Mouse (Mus musculus): ENCODE measurements around the gene Ece2. TPM values are rescaled to one million over a fixed set of nuclear protein-coding genes. Genes with fewer than 3 reads are reported as not detected.

Gene Ece2
- polyA plus RNA-seq, 1 experiment from 2014 or later = 0.39 TPM

DNA sequence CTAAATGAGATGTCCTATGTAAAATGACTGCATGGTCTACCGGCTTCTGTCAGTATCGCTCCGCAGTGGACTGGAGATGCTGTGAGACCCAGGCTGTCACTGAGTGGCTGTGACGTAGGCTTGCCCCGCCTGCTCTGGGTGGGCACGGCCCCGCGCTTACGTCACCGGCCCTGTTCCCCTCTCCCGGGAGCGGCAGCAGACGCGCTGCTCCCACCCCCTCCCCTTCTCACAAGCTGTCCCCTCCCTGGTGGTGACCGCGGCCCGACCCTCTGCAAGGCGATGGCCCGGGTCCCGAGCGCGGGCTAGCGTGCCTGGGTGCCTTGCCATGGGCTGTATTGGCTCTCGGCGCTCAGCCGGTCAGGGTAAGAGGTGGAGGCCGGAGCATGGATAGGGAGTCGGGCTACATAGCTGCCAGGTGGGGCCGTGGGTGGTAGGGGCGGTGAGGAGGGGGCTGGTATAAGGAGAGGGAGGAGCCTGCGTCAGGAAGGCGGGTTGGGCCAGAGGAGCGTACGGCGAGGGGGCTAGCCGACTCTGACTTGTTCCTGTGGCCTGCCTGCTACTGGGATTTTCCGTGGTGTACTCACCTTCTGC is 63.6 kb downstream of the Ece2 start, which contains the start of gene Fam131a:
Gene Fam131a, plus strand, starts transcription at position 131 of the 591 bp plus-strand sequence.
- Histone ChIP-seq H3K27me3 (peaks cover 47% of the 10 kb centered on the region), H3K27ac (peak within 1 kb of the TSS; percentile 61), H3K4me3 (replicated peaks) (peak within 1 kb of the TSS; percentile 70), H3K9me3 (replicated peaks) (no peaks in the 10 kb centered on the region), H3K36me3 (peaks cover 44% of the 10 kb centered on the region), H3K4me1 (replicated peaks) (peaks cover 73% of the 10 kb centered on the region), H3K4me2 (peak within 1 kb of the TSS; percentile 96), H3K9ac (peak within 1 kb of the TSS; percentile 81)
- ATAC-seq (ENCODE audit: low read depth) (peak; percentile 92), DNase-seq (peak; percentile 80)
- 3% methylated on average over 37 of the region's 37 CpGs for WGBS (ENCODE audit: insufficient replicate concordance)

- Histone ChIP-seq H3K9ac (no peak overlapping the region), H3K4me1 (replicated peaks) (peaks cover 58% of the 10 kb centered on the region), H3K4me3 (replicated peaks) (no peak overlapping the region), H3K27ac (no peak overlapping the region), H3K9me3 (replicated peaks) (no peaks in the 10 kb centered on the region), H3K27me3 (peaks cover 59% of the 10 kb centered on the region), H3K36me3 (peaks cover 28% of the 10 kb centered on the region), H3K4me2 (0 out of 2 replicates have a peak overlapping the region, but pooled peaks have one; percentile 63)
- no peak for ATAC-seq (ENCODE audit: low read depth)
- 63% methylated on average over 8 of the region's 8 CpGs for WGBS (ENCODE audit: insufficient replicate concordance)
- DNase-seq = no peak
Measured at GRCm38 (mm10) chr16:20694781-20695180, 65.2 kb downstream of the Ece2 start.

DNA sequence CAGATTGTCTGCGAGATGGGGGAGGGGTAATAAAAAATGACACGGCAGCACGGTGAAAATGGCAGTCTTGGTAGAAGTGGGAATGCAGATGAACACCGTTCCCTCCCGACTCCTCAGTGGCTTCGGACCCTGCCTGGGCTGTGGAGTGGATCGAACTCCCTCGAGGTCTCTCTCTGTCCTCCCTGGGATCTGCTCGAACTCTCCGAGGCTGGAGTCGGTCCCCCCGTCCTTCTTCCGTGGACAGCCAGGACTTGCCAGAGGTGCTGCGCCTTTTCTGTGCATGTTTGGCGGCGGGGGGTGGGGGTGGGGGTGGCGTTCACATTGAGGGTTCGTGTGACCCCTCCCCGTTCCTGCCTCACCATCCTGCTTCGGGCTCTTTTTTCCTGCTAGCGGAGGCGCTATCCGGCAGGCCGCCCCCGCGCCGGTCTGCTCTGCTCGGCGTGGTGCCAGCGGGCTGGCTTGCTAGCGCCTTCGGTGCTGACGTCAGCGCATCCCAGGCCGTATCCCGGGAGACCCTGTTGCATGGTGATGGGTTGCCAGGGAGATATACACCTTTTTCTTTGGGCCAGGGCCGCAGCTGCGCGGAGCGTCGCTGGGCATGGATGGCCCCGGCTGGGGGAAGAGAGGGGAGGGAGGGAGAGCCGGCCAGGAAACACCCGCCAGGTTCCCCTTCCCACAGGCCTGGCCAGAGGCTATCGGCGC is 66.1 kb downstream of the Ece2 start:
- peak overlapping the region; percentile 42 for H3K4me3 ChIP-seq (replicated peaks)
- 4% methylated on average over 45 of the region's 46 CpGs for WGBS (ENCODE audit: insufficient replicate concordance)
- H3K4me1 ChIP-seq (replicated peaks) = peaks cover 48% of the 10 kb centered on the region
- H3K9me3 ChIP-seq (replicated peaks) = no peaks in the 10 kb centered on the region
- no peak for DNase-seq
- peaks cover 18% of the 10 kb centered on the region for H3K36me3 ChIP-seq
- peak overlapping the region; percentile 52; the same call in 1 of the 2 replicates for H3K9ac ChIP-seq
- no peak for ATAC-seq (ENCODE audit: low read depth)
- peak overlapping the region; percentile 63 for H3K4me2 ChIP-seq
- peaks cover 59% of the 10 kb centered on the region for H3K27me3 ChIP-seq
- no peak overlapping the region for H3K27ac ChIP-seq

MicroRNAs encoded within 50 kb of the gene (microRNA counts, 519-probe panel; counts per million panel counts)
- microRNA mmu-miR-1224 = 4,597 counts per million, percentile 43 among the panel's probes with 10 or more counts

Small RNA genes lying within 50 kb of the gene (microRNA-seq; reads per million reads assigned to microRNA genes)
- gene Mir1224 = not detected

Other genes with a start within 250 kb of the Ece2 start
- gene Abcc5, start 203.4 kb upstream of the Ece2 start, polyA plus RNA-seq (2015; fragmentation: Nextera tagmentation; extraction: Ambion mirVana) = 16.0 and 17.8 TPM in 2 replicates
- gene Eif2b5, start 131.0 kb upstream of the Ece2 start, polyA plus RNA-seq (2015; fragmentation: Nextera tagmentation; extraction: Ambion mirVana) = 71.1 and 75.5 TPM in 2 replicates
- gene Dvl3, start 112.8 kb upstream of the Ece2 start, polyA plus RNA-seq (2015; fragmentation: Nextera tagmentation; extraction: Ambion mirVana) = 3.7 and 4.8 TPM in 2 replicates
- gene Ap2m1, start 94.3 kb upstream of the Ece2 start, polyA plus RNA-seq (2015; fragmentation: Nextera tagmentation; extraction: Ambion mirVana) = 413 and 466 TPM in 2 replicates
- 27.0 and 27.9 TPM in 2 replicates for gene Abcf3, start 81.3 kb upstream of the Ece2 start, polyA plus RNA-seq (2015; fragmentation: Nextera tagmentation; extraction: Ambion mirVana)
- 0.21 and 0.23 TPM in 2 replicates for gene Vwa5b2, start 40.4 kb upstream of the Ece2 start, polyA plus RNA-seq (2015; fragmentation: Nextera tagmentation; extraction: Ambion mirVana)
- 21.5 and 23.7 TPM in 2 replicates for gene Eef1akmt4, start 18.2 kb upstream of the Ece2 start, polyA plus RNA-seq (2015; fragmentation: Nextera tagmentation; extraction: Ambion mirVana)
- not detected in 2 replicates for gene Gm49333, start 18.2 kb upstream of the Ece2 start, polyA plus RNA-seq (2015; fragmentation: Nextera tagmentation; extraction: Ambion mirVana)
- 27.6 and 29.0 TPM in 2 replicates for gene Alg3, start 18.1 kb upstream of the Ece2 start, polyA plus RNA-seq (2015; fragmentation: Nextera tagmentation; extraction: Ambion mirVana)
- gene Camk2n2, start 8.5 kb upstream of the Ece2 start, polyA plus RNA-seq (2015; fragmentation: Nextera tagmentation; extraction: Ambion mirVana) = 0.10 and 0.30 TPM in 2 replicates
- 222 and 257 TPM in 2 replicates for gene Psmd2, start 21.8 kb downstream of the Ece2 start, polyA plus RNA-seq (2015; fragmentation: Nextera tagmentation; extraction: Ambion mirVana)
- gene Eif4g1, start 38.5 kb downstream of the Ece2 start, polyA plus RNA-seq (2015; fragmentation: Nextera tagmentation; extraction: Ambion mirVana) = 99.1 and 114 TPM in 2 replicates
- 1.0 TPM in 2 replicates for gene Fam131a, start 63.4 kb downstream of the Ece2 start, polyA plus RNA-seq (2015; fragmentation: Nextera tagmentation; extraction: Ambion mirVana)
- 59.1 and 64.7 TPM in 2 replicates for gene Polr2h, start 87.8 kb downstream of the Ece2 start, polyA plus RNA-seq (2015; fragmentation: Nextera tagmentation; extraction: Ambion mirVana)
- gene Clcn2, start 87.9 kb downstream of the Ece2 start, polyA plus RNA-seq (2015; fragmentation: Nextera tagmentation; extraction: Ambion mirVana) = 7.4 and 7.6 TPM in 2 replicates
- 0.31 and 0.38 TPM in 2 replicates for gene Chrd, start 103.3 kb downstream of the Ece2 start, polyA plus RNA-seq (2015; fragmentation: Nextera tagmentation; extraction: Ambion mirVana)
- 3.2 and 4.0 TPM in 2 replicates for gene Thpo, start 104.7 kb downstream of the Ece2 start, polyA plus RNA-seq (2015; fragmentation: Nextera tagmentation; extraction: Ambion mirVana)